Mouse (Mus musculus): ENCODE measurements around the gene Spns2.

- TF ChIP-seq CTCF (IDR thresholded peaks at IDR 0.05; ENCODE audit: borderline replicate concordance, extremely low read depth, insufficient read depth, insufficient read length) (peak; percentile 53; the same call in 1 of the 2 replicates), POLR2A (IDR thresholded peaks at IDR 0.05; ENCODE audit: borderline replicate concordance, extremely low read depth, insufficient read depth, insufficient read length, poor library complexity, severe bottlenecking) (no peak)
Observed at GRCm38 (mm10) chr11:72535519-72535918, 45.8 kb upstream of the Spns2 start.
